Mouse (Mus musculus): ENCODE measurements around the gene Nos3. TPM values are rescaled to one million over a fixed set of nuclear protein-coding genes. Genes with fewer than 3 reads are reported as not detected.

The Nos3 gene
- total and polyA plus RNA-seq, 3 experiments: 0.30 to 0.36 (median 0.31) TPM

GRCm38 (mm10) chr5:24325251-24325650 lies 39.4 kb upstream of the Nos3 start:
- Histone ChIP-seq H3K4me1 (ENCODE audit: control insufficient read depth in 1 of 2, insufficient read depth in 2 of 2) (peaks cover 0 to under 1% of the 10 kb centered on the region in 2 experiments; a peak in 1 of 4 replicates), H3K4me2 (ENCODE audit: insufficient read depth, low read depth, poor library complexity, severe bottlenecking) (no peak overlapping the region), H3K9me3 (replicated peaks; ENCODE audit: low read length) (no peaks in the 10 kb centered on the region), H3K4me3 (replicated peaks in 1 of 3; ENCODE audit: low read depth in 2 of 3, low read length in 2 of 3, poor library complexity in 1 of 3) (no peak overlapping the region), H3K36me3 (replicated peaks in 1 of 2; ENCODE audit: control insufficient read depth in 1 of 2, insufficient read depth in 1 of 2, low read length in 1 of 2) (no peaks in the 10 kb centered on the region), H3K27ac (ENCODE audit: insufficient read depth, low read depth) (no peak overlapping the region), H3K79me2 (replicated peaks; ENCODE audit: control insufficient read depth, extremely low read depth, insufficient read depth, poor library complexity, severe bottlenecking) (no peaks in the 10 kb centered on the region), H3K27me3 (replicated peaks) (peaks cover 73% of the 10 kb centered on the region), H3K9ac (ENCODE audit: insufficient read depth, low read depth) (no peak overlapping the region)
- dilution Hi-C loops (cut with MboI; ENCODE audit: extremely low pct_ligation_motif_present, extremely low pct_unique_long_range_greater_than_20kb, low sequenced_read_pairs): no loop called here
- TF ChIP-seq MYC (IDR thresholded peaks at IDR 0.05; ENCODE audit: low read depth, low read length): no peak
- in situ Hi-C loops (cut with MboI; ENCODE audit: low pct_ligation_motif_present, low pct_unique_long_range_greater_than_20kb, low sequenced_read_pairs): no loop called here
- no peak for DNase-seq (ENCODE audit: extremely low read depth)

DNA sequence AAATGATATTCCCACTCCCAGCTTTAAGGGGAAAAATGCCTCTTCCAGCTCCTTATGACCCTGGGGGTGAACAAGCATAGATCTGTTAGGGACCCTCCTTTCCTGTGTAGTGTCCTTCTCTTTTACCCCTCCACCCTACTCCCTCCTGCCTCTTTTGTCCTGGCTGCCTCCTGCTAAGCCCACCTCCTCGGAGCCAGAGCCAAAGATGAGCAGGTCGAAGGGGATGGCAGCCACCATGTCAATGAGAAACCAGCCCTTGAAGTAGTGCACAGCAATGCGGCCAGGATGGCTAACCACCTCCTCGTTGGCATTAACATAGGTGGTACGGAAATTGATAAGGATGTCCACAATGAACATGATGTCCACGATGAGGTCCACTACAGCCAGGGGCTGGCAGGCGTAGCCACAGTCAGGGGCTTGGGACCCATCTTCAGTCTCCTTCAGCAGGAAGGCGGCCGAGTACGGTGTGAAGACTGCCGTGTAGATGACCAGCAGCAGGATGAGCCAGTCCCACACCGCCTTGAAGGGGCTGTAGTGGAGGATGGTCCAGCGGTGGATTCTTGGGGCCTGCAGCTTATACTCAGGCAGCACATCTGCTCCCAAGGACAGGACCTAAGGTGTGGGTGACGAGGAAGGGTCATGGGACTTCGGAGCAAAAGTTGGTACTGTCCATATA lies 38.3 kb upstream of the Nos3 start:
- peaks cover 75% of the 10 kb centered on the region for H3K27me3 ChIP-seq (replicated peaks)
- in situ Hi-C loops (cut with MboI; ENCODE audit: low pct_ligation_motif_present, low pct_unique_long_range_greater_than_20kb, low sequenced_read_pairs): no loop called here

DNA sequence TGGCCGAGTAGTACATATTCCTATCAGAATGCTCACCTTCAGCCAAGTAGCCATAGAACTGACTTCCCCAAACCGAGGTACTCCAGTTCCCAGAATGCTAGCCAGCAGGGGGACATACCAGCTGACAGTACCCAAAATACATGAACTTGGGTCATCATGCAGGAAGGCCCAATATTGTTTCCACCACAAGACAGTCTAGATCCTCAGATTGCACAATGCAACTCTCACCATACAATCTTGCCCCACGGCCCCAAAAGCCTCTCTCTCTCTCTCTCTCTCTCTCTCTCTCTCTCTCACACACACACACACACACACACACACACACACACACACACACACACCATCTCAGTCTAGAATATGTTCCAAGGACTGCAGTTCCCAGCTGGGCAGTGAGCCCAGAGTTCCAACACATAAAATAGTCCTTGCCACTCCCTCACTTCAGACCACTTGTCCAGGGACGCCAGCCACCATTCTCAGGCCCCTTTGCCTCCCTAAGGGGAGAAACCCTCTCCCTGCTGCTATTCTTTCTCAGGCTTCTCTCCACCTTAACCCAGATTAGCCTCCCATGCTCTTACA lies 37.7 kb upstream of the Nos3 start:
- H3K27ac ChIP-seq (ENCODE audit: insufficient read depth, low read depth): no peak overlapping the region
- no peaks in the 10 kb centered on the region for H3K79me2 ChIP-seq (replicated peaks; ENCODE audit: control insufficient read depth, extremely low read depth, insufficient read depth, poor library complexity, severe bottlenecking)
- H3K4me3 ChIP-seq (replicated peaks in 1 of 3; ENCODE audit: low read depth in 2 of 3, low read length in 2 of 3, poor library complexity in 1 of 3): no peak overlapping the region
- no peak overlapping the region for H3K4me2 ChIP-seq (ENCODE audit: insufficient read depth, low read depth, poor library complexity, severe bottlenecking)
- no peaks in the 10 kb centered on the region for H3K4me1 ChIP-seq (ENCODE audit: control insufficient read depth in 1 of 2, insufficient read depth in 2 of 2)
- peaks cover 79% of the 10 kb centered on the region for H3K27me3 ChIP-seq (replicated peaks)
- no peaks in the 10 kb centered on the region for H3K9me3 ChIP-seq (replicated peaks; ENCODE audit: low read length)
- no peak for DNase-seq (ENCODE audit: extremely low read depth)
- H3K36me3 ChIP-seq (replicated peaks in 1 of 2; ENCODE audit: control insufficient read depth in 1 of 2, insufficient read depth in 1 of 2, low read length in 1 of 2): no peaks in the 10 kb centered on the region
- dilution Hi-C loops (cut with MboI; ENCODE audit: extremely low pct_ligation_motif_present, extremely low pct_unique_long_range_greater_than_20kb, low sequenced_read_pairs): no loop called here
- in situ Hi-C loops (cut with MboI; ENCODE audit: low pct_ligation_motif_present, low pct_unique_long_range_greater_than_20kb, low sequenced_read_pairs): no loop called here
- no peak overlapping the region for H3K9ac ChIP-seq (ENCODE audit: insufficient read depth, low read depth)
- TF ChIP-seq MAX (IDR thresholded peaks at IDR 0.05; ENCODE audit: low read length): no peak
- TF ChIP-seq USF2 (conservative IDR thresholded peaks at IDR 0.05; ENCODE audit: low read depth, low read length): no peak
- no peak for TF ChIP-seq ZNF384 (IDR thresholded peaks at IDR 0.05; ENCODE audit: low read depth, low read length)
- TF ChIP-seq ZKSCAN1 (IDR thresholded peaks at IDR 0.05; ENCODE audit: borderline replicate concordance, low read depth, low read length): no peak
- no peak for TF ChIP-seq MEF2A (IDR thresholded peaks at IDR 0.05; ENCODE audit: borderline replicate concordance, low read depth, low read length)
- TF ChIP-seq ELF1 (IDR thresholded peaks at IDR 0.05; ENCODE audit: low read depth, low read length): no peak
- TF ChIP-seq HCFC1 (IDR thresholded peaks at IDR 0.05; ENCODE audit: low read depth, low read length): no peak
- no peak for TF ChIP-seq NRF1 (IDR thresholded peaks at IDR 0.05; ENCODE audit: low read depth, low read length)
- TF ChIP-seq GABPA (IDR thresholded peaks at IDR 0.05; ENCODE audit: insufficient replicate concordance, low read depth, low read length): no peak
- TF ChIP-seq SIN3A (IDR thresholded peaks at IDR 0.05; ENCODE audit: low read length): no peak
- no peak for TF ChIP-seq MYC (IDR thresholded peaks at IDR 0.05; ENCODE audit: low read depth, low read length)
- no peak for TF ChIP-seq TBP (conservative IDR thresholded peaks at IDR 0.05; ENCODE audit: low read depth, low read length)
- TF ChIP-seq SMC3 (IDR thresholded peaks at IDR 0.05; ENCODE audit: low read depth, low read length): no peak
- TF ChIP-seq UBTF (IDR thresholded peaks at IDR 0.05; ENCODE audit: low read depth, low read length): no peak
- TF ChIP-seq TCF12 (IDR thresholded peaks at IDR 0.05; ENCODE audit: low read depth, low read length): no peak
- TF ChIP-seq JUND (conservative IDR thresholded peaks at IDR 0.05; ENCODE audit: low read depth, low read length): no peak
- no peak for TF ChIP-seq E2F4 (IDR thresholded peaks at IDR 0.05; ENCODE audit: insufficient replicate concordance, low read depth, low read length)

More for the DNA sequence above, 38.3 kb upstream of the Nos3 start:
- Histone ChIP-seq H3K4me2 (ENCODE audit: insufficient read depth, low read depth, poor library complexity, severe bottlenecking) (no peak overlapping the region), H3K27ac (ENCODE audit: insufficient read depth, low read depth) (no peak overlapping the region), H3K36me3 (replicated peaks in 1 of 2; ENCODE audit: control insufficient read depth in 1 of 2, insufficient read depth in 1 of 2, low read length in 1 of 2) (no peaks in the 10 kb centered on the region), H3K79me2 (replicated peaks; ENCODE audit: control insufficient read depth, extremely low read depth, insufficient read depth, poor library complexity, severe bottlenecking) (no peaks in the 10 kb centered on the region), H3K9me3 (replicated peaks; ENCODE audit: low read length) (no peaks in the 10 kb centered on the region), H3K4me3 (replicated peaks in 1 of 3; ENCODE audit: low read depth in 2 of 3, low read length in 2 of 3, poor library complexity in 1 of 3) (no peak overlapping the region), H3K4me1 (ENCODE audit: control insufficient read depth in 1 of 2, insufficient read depth in 2 of 2) (no peaks in the 10 kb centered on the region), H3K9ac (ENCODE audit: insufficient read depth, low read depth) (no peak overlapping the region)
- TF ChIP-seq HCFC1 (IDR thresholded peaks at IDR 0.05; ENCODE audit: low read depth, low read length): no peak
- TF ChIP-seq ELF1 (IDR thresholded peaks at IDR 0.05; ENCODE audit: low read depth, low read length): no peak
- no peak for TF ChIP-seq ETS1 (conservative IDR thresholded peaks at IDR 0.05; ENCODE audit: low read depth, low read length)
- no peak for TF ChIP-seq NRF1 (IDR thresholded peaks at IDR 0.05; ENCODE audit: low read depth, low read length)
- no peak for TF ChIP-seq MXI1 (IDR thresholded peaks at IDR 0.05; ENCODE audit: low read depth, low read length)
- no peak for TF ChIP-seq CTCF (conservative IDR thresholded peaks at IDR 0.05 in 1 of 2, IDR thresholded peaks at IDR 0.05 in 1 of 2; ENCODE audit: low read depth in 2 of 2, low read length in 2 of 2)
- TF ChIP-seq ZNF384 (IDR thresholded peaks at IDR 0.05; ENCODE audit: low read depth, low read length): no peak
- no peak for TF ChIP-seq UBTF (IDR thresholded peaks at IDR 0.05; ENCODE audit: low read depth, low read length)
- TF ChIP-seq TCF12 (IDR thresholded peaks at IDR 0.05; ENCODE audit: low read depth, low read length): no peak
- no peak for TF ChIP-seq POLR2AphosphoS2 (IDR thresholded peaks at IDR 0.05; ENCODE audit: low read depth, low read length)
- no peak for TF ChIP-seq TBP (conservative IDR thresholded peaks at IDR 0.05; ENCODE audit: low read depth, low read length)
- no peak for TF ChIP-seq KAT2A (IDR thresholded peaks at IDR 0.05; ENCODE audit: insufficient replicate concordance, low read length)
- no peak for TF ChIP-seq GABPA (IDR thresholded peaks at IDR 0.05; ENCODE audit: insufficient replicate concordance, low read depth, low read length)
- TF ChIP-seq ZKSCAN1 (IDR thresholded peaks at IDR 0.05; ENCODE audit: borderline replicate concordance, low read depth, low read length): no peak
- no peak for TF ChIP-seq MEF2A (IDR thresholded peaks at IDR 0.05; ENCODE audit: borderline replicate concordance, low read depth, low read length)
- no peak for TF ChIP-seq E2F4 (IDR thresholded peaks at IDR 0.05; ENCODE audit: insufficient replicate concordance, low read depth, low read length)
- no peak for TF ChIP-seq RCOR1 (conservative IDR thresholded peaks at IDR 0.05; ENCODE audit: low read depth, low read length)
- dilution Hi-C loops (cut with MboI; ENCODE audit: extremely low pct_ligation_motif_present, extremely low pct_unique_long_range_greater_than_20kb, low sequenced_read_pairs): no loop called here
- no peak for DNase-seq (ENCODE audit: extremely low read depth)

Measured in CH12.LX (cell line).